Mouse (Mus musculus): ENCODE data around the gene Tdrd9.
"Not testable (repeated sequence)": the region's sequence is repeated elsewhere in the genome, so short reads cannot be mapped to it uniquely, and the experiment has no call there.

The Tdrd9 gene

DNA sequence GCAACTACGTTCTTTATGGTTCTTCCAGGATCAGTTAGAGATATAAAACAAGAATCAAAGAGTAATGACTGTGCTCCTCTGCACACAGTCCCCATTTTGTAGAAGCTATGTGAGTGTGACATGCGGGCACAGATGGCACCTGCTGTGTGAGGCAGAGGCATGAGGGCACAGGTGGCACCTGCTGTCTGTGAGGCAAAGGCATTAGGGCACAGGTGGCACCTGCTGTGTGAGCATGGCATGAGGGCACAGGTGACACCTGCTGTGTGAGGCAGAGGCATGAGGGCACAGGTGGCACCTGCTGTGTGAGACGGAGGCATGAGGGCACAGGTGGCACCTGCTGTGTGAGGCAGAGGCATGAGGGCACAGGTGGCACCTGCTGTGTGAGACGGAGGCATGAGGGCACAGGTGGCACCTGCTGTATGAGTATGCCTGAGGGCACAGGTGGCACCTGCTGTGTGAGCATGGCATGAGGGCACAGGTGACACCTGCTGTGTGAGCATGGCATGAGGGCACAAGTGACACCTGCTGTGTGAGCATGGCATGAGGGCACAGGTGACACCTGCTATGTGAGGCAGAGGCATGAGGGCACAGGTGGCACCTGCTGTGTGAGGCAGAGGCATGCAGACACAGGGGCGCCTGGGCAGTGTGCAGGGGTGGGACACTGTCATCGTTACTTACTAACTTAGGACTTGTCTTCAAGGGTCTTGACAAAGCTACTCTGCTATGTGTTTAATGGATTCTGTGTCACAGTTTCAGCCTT, 64.2 kb downstream of the Tdrd9 start:
- not testable (repeated sequence) for DNase-seq

DNA sequence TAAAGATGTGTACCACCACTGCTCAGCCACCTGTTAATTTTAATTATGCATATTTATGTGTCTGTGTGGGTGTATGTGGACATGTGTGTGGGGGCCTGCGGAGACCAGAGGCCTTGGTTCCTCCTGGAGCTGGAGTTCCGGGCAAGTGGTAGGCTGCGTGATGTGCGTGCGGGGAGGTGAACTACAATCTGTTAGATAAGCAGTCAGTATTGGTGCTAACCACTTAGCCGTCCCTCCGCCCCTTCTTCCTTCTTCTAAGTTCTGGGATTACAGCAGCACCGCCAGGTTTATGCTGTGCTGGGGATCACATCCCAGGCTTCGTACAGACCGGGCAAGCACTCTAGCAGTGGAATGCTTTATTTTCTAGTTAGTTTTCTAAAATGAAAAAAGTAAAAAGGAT, 67.1 kb downstream of the Tdrd9 start:
- DNase-seq = no peak

DNA sequence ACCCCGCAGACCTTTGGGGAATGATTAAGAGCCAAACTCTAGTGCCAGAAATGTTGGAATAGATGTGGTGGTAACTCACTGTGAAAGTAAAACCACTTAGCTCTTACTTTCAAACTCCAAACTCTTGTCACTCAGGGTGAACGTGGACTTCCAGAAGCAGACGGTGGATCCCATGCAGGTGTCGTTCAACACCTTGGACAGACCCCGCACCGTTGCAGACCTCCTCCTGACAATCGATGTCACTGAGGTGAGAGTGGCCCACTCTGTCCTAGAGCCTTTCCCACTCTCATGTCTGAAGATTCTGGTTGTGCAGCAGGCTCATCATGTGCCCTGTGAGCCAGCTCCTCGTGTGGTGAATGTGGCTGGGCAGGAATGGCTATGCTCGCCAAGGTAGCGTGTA, 67.8 kb downstream of the Tdrd9 start:
- no peak for DNase-seq

DNA sequence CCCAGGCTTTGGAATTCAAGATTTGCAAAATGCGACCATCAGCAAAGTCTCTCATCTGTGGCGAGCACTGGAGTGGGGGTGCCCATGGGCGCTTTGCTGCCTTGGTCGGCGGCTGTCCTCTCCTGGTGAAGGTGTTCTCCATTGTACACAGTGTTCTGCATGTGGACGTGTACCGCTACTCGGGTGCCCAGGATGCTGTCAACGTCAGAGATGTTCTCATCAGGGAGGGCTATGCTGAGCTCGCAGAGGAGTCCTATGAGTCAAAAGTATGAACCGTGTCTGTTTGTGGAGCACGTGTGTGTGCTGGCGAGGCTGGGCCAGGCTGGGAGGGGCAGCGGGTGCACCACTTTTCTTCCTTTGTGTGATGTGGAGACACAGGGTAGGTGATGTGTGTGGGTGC, 71.3 kb downstream of the Tdrd9 start:
- no peak for DNase-seq

DNA sequence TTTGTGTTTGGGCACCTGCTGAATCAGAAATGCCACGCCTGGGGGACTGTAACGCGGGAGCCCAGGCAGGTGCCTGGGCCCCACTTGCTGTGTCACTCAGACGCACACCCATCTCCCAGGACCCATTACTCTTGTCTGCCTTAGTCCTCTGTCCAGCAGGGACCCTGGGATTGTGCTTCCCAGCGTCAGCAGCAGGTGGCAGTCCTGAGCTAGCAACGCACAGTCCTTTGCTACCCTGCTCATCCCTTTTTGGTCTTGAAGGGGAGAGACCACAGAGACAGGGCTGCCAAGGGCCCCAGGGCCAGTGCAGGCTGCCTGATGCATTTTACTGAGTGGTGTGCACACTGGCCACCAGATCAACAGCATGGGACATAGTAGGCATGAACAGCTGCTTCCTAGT, 106.3 kb downstream of the Tdrd9 start:
- peak; percentile 82 for DNase-seq

DNA sequence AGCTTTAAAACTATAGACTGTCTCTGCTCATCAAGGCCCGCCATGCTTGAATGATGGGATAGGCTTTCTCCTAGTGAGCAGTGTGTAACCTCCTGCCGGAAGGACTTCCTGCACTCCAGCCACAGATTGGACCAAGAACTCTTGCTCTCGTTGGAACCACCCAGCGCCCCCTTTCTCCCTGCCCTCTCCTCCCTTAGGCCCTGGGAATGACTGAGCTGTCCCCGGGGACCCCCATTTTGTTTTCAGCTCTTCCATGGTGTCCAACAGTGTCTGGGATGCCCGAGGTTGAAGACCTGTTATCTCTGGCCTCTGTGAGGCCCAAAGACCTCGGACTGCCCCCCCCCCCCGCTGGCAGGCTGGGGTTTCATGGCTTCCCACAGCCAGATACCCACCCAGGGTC, 108.6 kb downstream of the Tdrd9 start:
- no peak for DNase-seq

DNA sequence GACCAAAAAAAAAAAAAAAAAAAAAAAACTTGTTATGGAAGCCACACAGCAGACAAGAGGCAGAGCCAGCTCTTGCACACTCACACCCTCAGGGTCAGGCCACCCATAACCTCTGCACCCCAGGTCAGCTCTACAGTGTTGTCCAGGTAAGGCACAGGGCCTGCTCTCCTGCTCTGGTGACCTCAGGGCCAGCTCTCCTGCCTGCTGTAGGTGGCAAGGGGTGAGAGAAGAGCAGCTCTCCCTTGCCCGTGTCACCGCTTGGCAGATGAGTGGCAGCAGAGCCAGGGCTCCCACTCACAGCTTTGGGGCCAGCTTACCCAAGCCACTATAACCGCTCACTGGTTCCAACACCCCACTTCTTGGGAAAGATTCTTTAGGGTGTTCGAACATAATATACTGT, 109.6 kb downstream of the Tdrd9 start:
- no peak for DNase-seq

DNA sequence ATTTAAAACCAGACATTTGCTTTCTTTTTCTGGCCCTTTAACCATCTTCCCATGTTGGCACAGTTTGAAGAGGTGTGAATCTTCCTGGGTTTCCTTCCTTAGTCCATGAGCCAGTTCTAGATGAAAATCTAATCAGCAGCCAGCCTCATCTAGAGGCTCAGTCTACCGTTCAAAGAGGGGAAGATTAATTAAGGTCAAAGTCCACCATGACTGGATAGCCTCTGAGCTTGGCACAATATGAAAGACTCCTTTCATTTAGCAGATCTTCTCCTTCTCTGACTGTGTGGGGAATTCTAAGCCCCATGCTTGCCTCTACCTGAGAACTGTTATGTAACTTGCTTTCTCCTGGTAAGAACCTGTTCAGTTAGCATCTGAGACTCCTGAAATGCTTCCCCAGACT, 110.9 kb downstream of the Tdrd9 start:
- peak; percentile 27 for DNase-seq

DNA sequence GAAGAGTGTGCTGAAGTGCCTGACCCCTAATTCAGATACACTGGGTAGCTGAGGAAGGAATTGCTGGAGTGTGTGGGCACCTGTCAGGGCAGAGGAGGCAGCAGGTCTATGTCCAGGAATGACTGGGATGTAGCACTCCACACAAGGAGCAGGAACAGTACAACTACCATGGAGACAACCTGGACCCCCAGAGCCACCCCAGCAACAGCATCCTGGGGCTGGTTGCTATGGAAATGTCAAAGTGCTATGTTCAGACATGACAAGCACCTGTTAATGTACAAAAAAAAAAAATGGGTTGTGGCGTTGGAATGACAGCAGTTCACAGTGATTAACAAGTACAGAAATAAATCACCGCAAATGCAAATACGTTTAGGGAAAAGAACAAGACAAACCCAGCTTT, 114.9 kb downstream of the Tdrd9 start:
- no peak for DNase-seq

DNA sequence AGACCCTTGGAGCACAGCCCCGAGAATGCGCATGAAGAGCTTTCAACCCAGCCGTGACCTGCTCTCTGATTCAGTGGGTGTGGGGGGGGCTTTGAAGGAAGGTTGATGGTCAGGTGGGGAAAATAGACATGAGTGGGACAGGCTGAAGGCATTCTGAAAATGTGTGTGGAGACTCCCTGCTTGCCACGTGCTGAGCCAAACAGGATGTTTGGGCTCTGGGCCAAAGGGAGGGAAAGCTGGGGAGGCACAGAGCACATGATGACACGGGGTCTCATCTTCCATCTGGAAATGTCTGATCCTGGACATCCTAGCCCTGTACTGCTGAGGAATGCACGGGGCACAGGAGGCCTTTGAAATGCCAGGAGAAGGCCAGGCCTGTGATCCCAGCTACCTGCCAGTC, 115.4 kb downstream of the Tdrd9 start:
- no peak for DNase-seq

DNA sequence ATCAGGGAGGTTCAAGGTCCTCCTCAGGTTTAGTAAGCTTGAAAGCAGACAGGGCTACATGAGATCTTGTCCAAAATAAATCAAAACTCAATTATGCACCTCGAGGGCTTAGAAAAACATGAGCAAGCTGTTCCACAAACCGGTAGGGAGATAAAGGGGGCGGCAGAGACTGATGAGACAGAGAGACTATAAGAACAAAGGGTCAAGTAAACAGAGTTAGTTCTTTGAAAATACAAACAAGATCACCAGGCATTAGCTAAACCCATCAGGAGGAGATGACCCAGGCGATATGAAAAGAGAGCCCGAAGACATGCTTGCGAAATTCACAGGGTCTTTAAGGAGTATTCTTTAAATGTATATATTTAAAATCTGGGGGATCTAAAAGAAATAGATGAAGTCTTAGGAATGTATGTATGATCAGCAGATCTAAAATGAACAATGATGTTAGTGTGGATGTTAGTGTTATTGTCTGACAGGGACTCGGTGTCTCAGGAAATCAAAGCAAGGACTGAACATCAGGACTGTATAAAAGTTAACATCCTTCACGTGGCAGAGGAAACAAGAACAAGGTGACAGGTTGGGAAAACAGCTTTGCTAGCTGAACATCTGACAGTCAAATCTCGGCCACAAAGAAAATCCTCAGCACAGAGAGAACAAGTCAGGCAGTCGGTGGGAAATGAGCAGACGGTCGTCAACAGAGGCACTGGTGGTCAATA, 117.4 kb downstream of the Tdrd9 start:
- DNase-seq = no peak

DNA sequence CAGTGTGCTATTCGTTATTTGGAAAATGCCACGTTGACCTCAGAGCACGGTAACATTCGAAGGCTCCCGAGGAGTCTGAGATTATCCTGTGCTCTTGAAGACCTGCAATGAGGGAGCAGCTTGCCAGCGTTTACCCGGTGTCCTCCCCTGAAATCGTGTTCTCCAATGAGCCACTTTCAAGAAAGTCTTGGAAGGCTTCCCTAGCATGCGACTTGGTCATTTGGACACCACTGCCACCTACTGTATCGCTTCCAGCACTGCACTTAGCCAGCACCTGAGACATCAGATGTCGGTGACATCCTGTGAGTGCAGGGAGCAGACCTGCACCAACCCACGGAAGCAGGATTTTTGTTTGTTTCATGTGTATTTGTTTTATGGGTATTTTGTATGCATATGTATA, 119.7 kb downstream of the Tdrd9 start:
- peak; percentile 80 for DNase-seq

DNA sequence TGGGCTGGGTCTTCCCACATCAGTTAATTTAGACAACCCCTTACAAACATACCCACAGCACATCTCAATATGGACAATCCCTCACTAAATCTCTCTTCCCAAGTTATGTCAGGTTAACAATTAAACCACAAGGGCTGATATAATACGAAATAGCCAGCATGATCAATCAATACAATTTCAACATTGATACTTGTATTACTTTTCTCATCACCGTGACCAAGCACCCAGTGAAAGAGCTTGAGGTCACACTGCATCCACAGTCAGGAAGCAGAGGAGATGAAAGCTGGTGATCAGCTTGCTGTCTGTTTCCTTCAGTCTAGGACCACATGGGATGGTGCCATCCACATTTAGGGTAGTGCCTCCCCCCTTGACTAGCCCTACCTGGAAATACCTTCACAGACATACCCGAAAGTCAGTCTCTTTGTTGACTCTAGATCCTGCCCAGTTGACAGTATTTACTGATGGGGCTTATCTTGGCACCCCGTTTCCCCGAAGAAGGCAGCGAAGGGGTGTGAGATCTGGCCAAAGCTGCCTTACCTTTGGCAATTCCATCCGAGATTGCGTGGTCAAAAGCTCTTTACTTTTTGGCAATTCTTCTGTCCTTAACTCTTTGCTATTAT, 123.0 kb downstream of the Tdrd9 start:
- no peak for DNase-seq

DNA sequence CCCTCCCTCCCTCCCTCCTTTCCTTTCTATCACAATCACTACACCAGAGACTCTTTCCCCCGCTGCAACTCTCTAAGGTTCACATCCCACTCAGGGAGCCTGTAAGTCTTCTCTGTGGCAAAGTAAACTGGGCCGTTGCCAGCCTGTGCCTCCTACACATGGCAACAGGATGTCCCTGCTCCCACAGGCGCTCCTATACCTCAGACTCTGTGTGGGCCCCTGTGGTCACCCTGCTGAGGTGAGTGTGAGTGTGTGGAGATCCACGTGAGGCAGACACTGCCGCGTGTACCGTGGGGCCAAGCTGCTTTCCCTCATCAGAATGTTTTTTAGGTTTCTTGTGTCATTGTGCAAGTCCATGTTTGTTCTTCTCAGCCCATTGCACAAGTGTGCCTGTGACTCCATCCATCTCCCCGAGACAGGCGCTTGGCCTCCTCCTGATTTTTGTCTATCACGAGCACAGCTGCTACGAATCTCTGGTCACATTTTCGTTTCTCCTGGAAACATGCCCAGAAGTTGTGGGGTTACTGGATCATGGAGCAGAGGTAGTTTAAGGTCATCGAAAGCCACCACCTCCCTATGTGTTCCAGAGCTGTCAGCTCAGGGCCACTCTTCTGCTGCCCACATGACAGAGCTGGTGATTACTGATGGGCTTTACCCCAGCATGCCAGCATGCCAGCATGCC, 124.8 kb downstream of the Tdrd9 start:
- DNase-seq = peak; percentile 78

DNA sequence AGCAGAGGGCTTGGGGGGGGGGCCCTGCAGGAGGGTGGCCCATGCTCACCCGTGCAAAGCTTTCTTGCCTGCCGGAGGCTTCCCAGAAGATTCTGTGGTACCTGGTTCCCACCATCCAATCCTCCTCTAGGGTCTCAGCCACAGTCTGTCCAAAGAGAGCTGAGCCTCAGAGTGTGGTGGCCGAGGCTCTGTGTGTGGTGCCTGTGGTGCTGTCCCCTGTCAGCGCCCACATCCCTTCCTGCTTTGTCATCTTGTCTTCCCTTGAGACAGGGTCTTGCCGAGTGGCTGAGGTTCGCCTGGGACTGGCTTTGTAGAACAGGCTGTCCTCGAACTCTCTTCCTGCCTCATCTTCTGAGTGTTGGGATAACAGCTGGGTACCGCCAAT, 125.4 kb downstream of the Tdrd9 start:
- no peak for DNase-seq

DNA sequence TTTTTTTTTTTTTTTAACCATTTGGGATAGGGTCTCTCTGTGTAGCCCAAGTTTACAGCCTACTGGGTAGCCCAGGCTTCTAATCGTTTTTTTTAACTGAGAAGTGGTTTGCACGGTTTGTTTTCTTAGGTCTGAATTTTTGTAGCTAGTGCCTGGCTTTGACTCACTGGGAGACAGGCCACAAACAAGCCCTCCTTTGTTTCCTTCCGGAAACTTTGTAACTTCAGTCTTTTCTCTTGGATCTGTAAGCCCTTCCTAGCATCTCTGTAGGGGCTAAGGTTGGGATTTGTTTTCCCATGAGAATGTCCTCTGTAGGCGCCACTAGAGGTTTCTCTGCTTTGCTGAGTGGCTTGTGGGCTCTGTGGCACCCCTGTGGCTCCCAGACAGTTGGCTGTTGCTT, 128.7 kb downstream of the Tdrd9 start:
- DNase-seq = no peak

DNA sequence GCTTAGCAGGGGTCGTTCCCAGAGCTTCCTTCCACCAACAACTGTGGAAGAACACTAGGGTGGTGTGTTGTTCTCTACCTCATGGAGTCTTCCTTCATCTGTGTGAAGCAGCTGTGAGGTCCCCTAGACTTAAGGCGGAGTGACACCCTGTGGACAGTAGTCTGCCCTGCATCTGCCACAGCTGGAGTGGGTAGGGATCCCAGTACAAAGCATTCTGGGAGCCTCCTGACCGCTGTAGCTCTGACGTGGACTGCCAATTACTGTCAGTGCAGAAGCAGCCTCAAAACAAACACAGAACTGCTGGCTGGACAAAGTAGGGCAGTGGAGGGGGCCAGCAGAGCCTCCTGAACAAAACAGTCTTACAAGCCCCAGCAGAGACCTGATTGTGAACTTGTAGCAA, 129.7 kb downstream of the Tdrd9 start:
- DNase-seq = no peak

DNA sequence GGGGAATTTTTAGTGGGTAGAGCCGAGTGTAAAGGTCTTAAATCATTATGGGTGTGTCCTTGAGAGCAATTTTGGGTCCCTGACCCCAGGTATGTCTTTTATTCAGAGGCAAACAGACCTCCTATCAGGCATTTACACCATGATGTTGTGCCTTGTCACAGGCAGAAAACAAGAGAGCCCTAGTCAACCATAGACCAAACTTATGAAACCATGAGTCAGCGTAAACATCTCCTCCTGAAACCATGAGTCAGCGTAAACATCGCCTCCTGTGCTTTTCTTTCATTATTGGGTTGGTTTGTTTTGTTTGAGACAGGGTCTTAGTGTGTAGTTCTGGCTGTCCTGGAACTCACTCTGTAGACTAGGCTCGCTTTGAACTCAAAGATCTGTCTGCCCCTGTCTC, 131.8 kb downstream of the Tdrd9 start:
- no peak for DNase-seq

DNA sequence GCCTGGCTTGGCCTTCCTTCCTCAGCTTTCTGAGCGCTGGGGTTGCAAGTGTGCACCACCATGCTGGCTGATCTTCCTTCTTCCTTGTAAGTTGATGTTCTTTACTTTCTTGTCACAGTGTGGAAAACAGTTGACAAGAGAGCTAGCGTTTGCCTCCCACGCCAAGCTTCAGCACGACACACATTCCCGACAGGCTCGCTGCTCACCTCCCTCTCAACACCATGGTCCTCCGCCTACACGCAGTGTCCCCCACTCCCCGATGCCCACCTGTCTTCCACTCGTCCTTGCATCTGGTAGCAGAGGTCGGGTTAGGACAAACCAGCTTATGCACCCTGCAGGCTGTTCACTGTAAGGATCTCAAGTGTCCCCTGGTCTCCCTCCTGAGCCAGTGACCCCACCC, 133.5 kb downstream of the Tdrd9 start:
- DNase-seq = no peak

DNA sequence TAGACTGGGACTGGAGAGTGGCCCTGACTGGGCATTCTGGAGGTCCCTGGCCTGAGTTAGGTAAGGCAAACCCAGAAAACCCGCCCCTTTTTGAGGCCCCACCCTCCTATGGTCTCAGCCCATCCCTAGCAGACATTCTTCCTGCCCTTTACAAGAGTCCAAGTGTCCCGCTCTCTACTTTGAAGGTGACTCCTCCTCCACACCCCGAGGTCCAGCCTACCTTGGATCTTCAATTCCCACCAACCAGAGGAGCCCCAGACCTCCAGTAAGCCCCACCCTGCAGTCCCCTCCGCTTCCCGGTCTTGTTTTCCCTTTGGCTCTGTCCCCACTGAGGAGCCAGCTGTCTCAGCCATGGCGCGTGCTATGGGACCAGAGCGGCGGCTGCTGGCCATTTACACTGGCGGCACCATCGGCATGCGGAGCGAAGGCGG, 135.2 kb downstream of the Tdrd9 start, which contains the start of gene Aspg:
Aspg (plus strand) TSS at position 139 of the 431 bp plus-strand sequence.
- peak; percentile 81 for DNase-seq

DNA sequence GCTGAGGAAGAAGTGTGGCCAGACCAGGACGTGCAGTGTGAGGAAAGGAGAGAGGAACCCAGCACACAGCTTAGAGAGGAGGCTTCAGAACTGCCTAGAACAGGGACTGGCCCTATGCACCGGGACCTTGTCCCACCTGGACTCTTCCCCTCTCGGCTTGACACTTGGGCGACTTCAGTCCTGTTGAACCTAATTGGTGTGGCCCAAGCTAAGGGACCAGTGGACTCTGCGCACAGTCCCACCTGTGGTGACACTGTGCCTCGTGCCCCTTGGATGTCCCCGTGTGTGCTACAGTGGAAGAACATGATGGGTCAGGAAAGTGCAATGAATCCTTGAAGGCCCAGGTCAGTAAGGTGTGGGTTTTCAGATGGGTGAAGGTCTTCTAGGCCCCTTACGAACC, 136.3 kb downstream of the Tdrd9 start:
- no peak for DNase-seq

DNA sequence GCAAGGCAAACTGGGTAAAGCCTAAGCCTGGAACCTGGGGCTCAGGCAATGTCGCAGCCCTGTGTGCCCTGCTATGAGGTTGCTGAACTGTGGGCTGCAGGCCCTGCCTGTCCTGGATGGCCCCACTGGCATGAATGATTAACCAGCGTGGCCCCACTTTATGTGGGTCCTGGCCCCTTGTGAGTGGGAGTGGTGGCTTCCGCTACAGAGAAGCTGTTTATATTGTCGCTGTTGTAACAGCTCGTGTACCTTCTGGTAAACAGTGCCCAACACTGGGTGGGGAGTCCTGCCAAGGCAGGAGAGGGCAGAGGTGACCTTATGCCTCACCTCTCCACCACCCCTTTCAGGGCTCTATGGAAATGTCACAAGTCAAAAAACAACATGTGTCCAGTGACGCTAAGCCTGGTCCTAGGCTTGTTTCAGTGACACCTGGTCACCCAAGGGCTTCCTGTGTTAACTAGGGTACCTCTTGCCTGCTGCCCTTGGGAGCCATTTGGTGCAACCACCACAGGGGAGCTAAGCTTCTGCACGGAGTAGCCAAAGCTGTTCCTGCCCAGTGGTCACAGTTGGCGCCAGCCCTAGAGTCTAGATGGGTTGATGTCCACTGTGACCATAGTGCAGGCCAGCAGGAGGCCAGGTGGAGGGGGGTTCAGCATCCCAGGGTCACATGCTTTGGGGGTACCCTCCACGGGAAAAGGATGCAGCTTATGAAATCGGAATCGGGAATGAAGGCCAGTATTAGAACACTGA, 137.5 kb downstream of the Tdrd9 start:
- DNase-seq = peak; percentile 87

DNA sequence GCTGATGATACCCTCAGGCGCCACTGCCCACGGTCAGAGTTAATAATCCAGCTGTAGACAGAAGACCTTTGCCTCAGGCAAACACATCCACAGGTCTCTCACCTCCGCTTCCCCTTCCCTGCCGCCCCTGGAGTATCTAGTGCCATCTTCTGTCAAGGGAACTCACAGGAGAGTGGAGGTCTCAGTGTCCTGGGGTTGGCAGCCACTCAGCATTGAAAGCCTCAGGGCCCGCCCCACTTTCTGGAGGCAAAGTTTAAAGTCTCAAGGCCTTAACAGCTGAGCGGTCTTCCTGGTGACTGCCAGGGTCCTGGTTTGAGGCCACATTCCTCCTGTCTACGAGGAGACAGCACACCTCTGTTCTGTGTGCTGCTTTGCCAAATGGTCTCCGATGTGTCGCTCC, 138.3 kb downstream of the Tdrd9 start:
- DNase-seq = peak; percentile 87

Measured in kidney, adult 9 months (tissue).